Comparison of ENCODE assay signal across 24 mouse cellular contexts in genomic region chr4:108026193-108026592, GRCm38 (mm10). TPM values are rescaled to one million over a fixed set of nuclear protein-coding genes. Genes with fewer than 3 reads are reported as not detected.
DNase-seq lines count a peak whose midpoint lies in the region; ATAC-seq and TF ChIP-seq lines count a peak whose summit lies in the region.
"Had no signal": no experiment of that assay in that cellular context is flagged by ENCODE, and none has a peak within 500 bp of the region (broad histone marks: within the 10 kb centered on the region; RNA-seq: fewer than 3 reads in every experiment).

No protein-coding gene starts in this region.

- WGBS in heart, embryonic 10.5 days: 21% methylated on average over 3 of the region's 3 CpGs
- 39% methylated on average over 3 of the region's 3 CpGs for WGBS in stomach, embryonic 15.5 days
- 43% methylated on average over 3 of the region's 3 CpGs for WGBS in stomach, postnatal 0 days
- 14% methylated on average over 3 of the region's 3 CpGs for WGBS in liver, embryonic 13.5 days (ENCODE audit: insufficient replicate concordance)
- 32% methylated on average over 3 of the region's 3 CpGs for WGBS in hindbrain, embryonic 11.5 days

- no peak for TF ChIP-seq CTCF in stomach, postnatal 0 days (IDR thresholded peaks at IDR 0.05; ENCODE audit: low read depth)

- H3K4me3 ChIP-seq in heart, embryonic 10.5 days: no peak overlapping the region
- no peak overlapping the region for H3K4me3 ChIP-seq in stomach, embryonic 15.5 days (replicated peaks)
- no peak overlapping the region for H3K4me3 ChIP-seq in stomach, postnatal 0 days (ENCODE audit: low read depth, low read length)
- no peak overlapping the region for H3K4me3 ChIP-seq in liver, embryonic 13.5 days (replicated peaks)
- H3K4me3 ChIP-seq in hindbrain, embryonic 11.5 days (ENCODE audit: low read depth, low read length): no peak overlapping the region
- H3K4me3 ChIP-seq: forebrain, embryonic 12.5 days; gastrocnemius, adult 2 months; hindbrain, embryonic 12.5 days; limb, embryonic 12.5 days had no signal

- peak; percentile 33; the same call in 1 of the 2 replicates for ATAC-seq in stomach, embryonic 15.5 days (ENCODE audit: insufficient read depth, low FRiP score, low read depth)
- ATAC-seq in stomach, postnatal 0 days (ENCODE audit: low FRiP score, low TSS enrichment): no peak
- peak; percentile 87 for ATAC-seq in liver, embryonic 13.5 days (ENCODE audit: low read depth)
- ATAC-seq in hindbrain, embryonic 11.5 days (ENCODE audit: low FRiP score): no peak
- ATAC-seq: CD4-positive, CD25-positive, alpha-beta regulatory T cell, adult 4 months had no signal

- intact Hi-C loops in heart, postnatal 36 days (cut with DNase I): no loop called here

- H3K4me1 ChIP-seq in heart, embryonic 10.5 days: peaks cover 43% of the 10 kb centered on the region
- H3K4me1 ChIP-seq in stomach, embryonic 15.5 days: peaks cover 11% of the 10 kb centered on the region
- 0 out of 2 replicates have a peak, but pooled peaks cover under 1% of the 10 kb centered on the region for H3K4me1 ChIP-seq in stomach, postnatal 0 days (replicated peaks; ENCODE audit: control insufficient read depth, insufficient read depth)
- H3K4me1 ChIP-seq in liver, embryonic 13.5 days (replicated peaks): peaks cover 45% of the 10 kb centered on the region
- peaks cover 1% of the 10 kb centered on the region; the same call in 1 of the 2 replicates for H3K4me1 ChIP-seq in hindbrain, embryonic 11.5 days (replicated peaks; ENCODE audit: control insufficient read depth, insufficient read depth, low read length)

- no peak overlapping the region for H3K4me2 ChIP-seq in stomach, embryonic 15.5 days
- H3K4me2 ChIP-seq in stomach, postnatal 0 days (replicated peaks; ENCODE audit: low read depth): no peak overlapping the region
- peak overlapping the region; percentile 60 for H3K4me2 ChIP-seq in liver, embryonic 13.5 days
- H3K4me2 ChIP-seq in hindbrain, embryonic 11.5 days (replicated peaks; ENCODE audit: low read depth, low read length): no peak overlapping the region
- H3K4me2 ChIP-seq: hindbrain, embryonic 12.5 days had no signal

- 0 out of 2 replicates have a peak overlapping the region, but pooled peaks have one; percentile 37 for H3K27ac ChIP-seq in heart, embryonic 10.5 days
- H3K27ac ChIP-seq in stomach, embryonic 15.5 days: no peak overlapping the region
- H3K27ac ChIP-seq in stomach, postnatal 0 days (replicated peaks): no peak overlapping the region
- peak overlapping the region; percentile 57 for H3K27ac ChIP-seq in liver, embryonic 13.5 days
- H3K27ac ChIP-seq in hindbrain, embryonic 11.5 days (ENCODE audit: low read depth, low read length): no peak overlapping the region
- H3K27ac ChIP-seq: forebrain, embryonic 12.5 days; gastrocnemius, adult 2 months; hindbrain, embryonic 12.5 days; limb, embryonic 12.5 days had no signal

- no peak overlapping the region for H3K9ac ChIP-seq in stomach, embryonic 15.5 days
- no peak overlapping the region for H3K9ac ChIP-seq in stomach, postnatal 0 days (ENCODE audit: low read length)
- H3K9ac ChIP-seq in liver, embryonic 13.5 days: no peak overlapping the region
- no peak overlapping the region for H3K9ac ChIP-seq in hindbrain, embryonic 11.5 days (ENCODE audit: low read depth, low read length)
- H3K9ac ChIP-seq: forebrain, embryonic 12.5 days; hindbrain, embryonic 12.5 days; lung, embryonic 14.5 days had no signal

- DNase-seq in heart, embryonic 10.5 days (ENCODE audit: low spot score): no peak
- no peak for DNase-seq in heart, postnatal 36 days
- DNase-seq in stomach, postnatal 0 days (ENCODE audit: low spot score): no peak
- peak; percentile 51 for DNase-seq in liver, embryonic 13.5 days
- no peak for DNase-seq in hindbrain, embryonic 11.5 days (ENCODE audit: low spot score)
- DNase-seq in cerebellum, postnatal 4 days (ENCODE audit: low spot score in 2 of 2): no peak
- DNase-seq: cerebellum, adult 9-11 months; embryo, embryonic 11 days; gastrocnemius, adult 2 months; heart, adult 11 months; kidney, adult 9 months; layer of hippocampus, adult 9-11 months; lung, embryonic 14.5 days; lung, postnatal 36 days; retina, postnatal 1 day; thymus, postnatal 14 days had no signal

- no peaks in the 10 kb centered on the region for H3K36me3 ChIP-seq in heart, embryonic 10.5 days
- no peaks in the 10 kb centered on the region for H3K36me3 ChIP-seq in stomach, embryonic 15.5 days
- no peaks in the 10 kb centered on the region for H3K36me3 ChIP-seq in stomach, postnatal 0 days (ENCODE audit: control insufficient read depth, insufficient read depth, low read length)
- H3K36me3 ChIP-seq in liver, embryonic 13.5 days: no peaks in the 10 kb centered on the region
- no peaks in the 10 kb centered on the region for H3K36me3 ChIP-seq in hindbrain, embryonic 11.5 days (ENCODE audit: control insufficient read depth, insufficient read depth, low read length)
- H3K36me3 ChIP-seq: forebrain, embryonic 12.5 days; hindbrain, embryonic 12.5 days; limb, embryonic 12.5 days had no signal

- H3K27me3 ChIP-seq in heart, embryonic 10.5 days (ENCODE audit: insufficient read depth, poor library complexity, severe bottlenecking): peaks cover 58% of the 10 kb centered on the region
- H3K27me3 ChIP-seq in stomach, embryonic 15.5 days (replicated peaks): peaks cover 14% of the 10 kb centered on the region
- peaks cover 3% of the 10 kb centered on the region; the same call in 1 of the 2 replicates for H3K27me3 ChIP-seq in stomach, postnatal 0 days (ENCODE audit: control insufficient read depth, insufficient read depth, low read length)
- peaks cover 29% of the 10 kb centered on the region for H3K27me3 ChIP-seq in liver, embryonic 13.5 days
- H3K27me3 ChIP-seq in hindbrain, embryonic 11.5 days (ENCODE audit: control insufficient read depth, insufficient read depth, low read length): peaks cover 15% of the 10 kb centered on the region

- no peak for TF ChIP-seq EP300 in stomach, postnatal 0 days (optimal IDR thresholded peaks at IDR 0.05)

- no peaks in the 10 kb centered on the region for H3K9me3 ChIP-seq in heart, embryonic 10.5 days
- no peaks in the 10 kb centered on the region for H3K9me3 ChIP-seq in stomach, embryonic 15.5 days
- H3K9me3 ChIP-seq in stomach, postnatal 0 days (ENCODE audit: control insufficient read depth, low read length): no peaks in the 10 kb centered on the region
- no peaks in the 10 kb centered on the region for H3K9me3 ChIP-seq in liver, embryonic 13.5 days (replicated peaks)
- no peaks in the 10 kb centered on the region for H3K9me3 ChIP-seq in hindbrain, embryonic 11.5 days (ENCODE audit: control insufficient read depth, low read length)
- H3K9me3 ChIP-seq: forebrain, embryonic 12.5 days; hindbrain, embryonic 12.5 days; limb, embryonic 12.5 days had no signal

RNA-seq across cellular contexts. Expression of gene Slc1a7, which starts 58.1 kb away (rescaled TPM):
- not detected in 2 replicates for polyA plus RNA-seq in heart, embryonic 10.5 days (2016; fragmentation: Nextera tagmentation; extraction: Ambion mirVana)
- total RNA-seq in heart, postnatal 36 days (2021): under 1 TPM; 0.27 to 0.33 TPM
- polyA plus RNA-seq in stomach, embryonic 15.5 days (2015; fragmentation: Nextera tagmentation; extraction: Ambion mirVana): 0.08 and 0.21 TPM in 2 replicates
- polyA plus RNA-seq in stomach, postnatal 0 days (2015; fragmentation: Nextera tagmentation; extraction: Ambion mirVana): 0.07 and 0.10 TPM in 2 replicates
- polyA plus RNA-seq in liver, embryonic 13.5 days (2015; fragmentation: Nextera tagmentation; extraction: Ambion mirVana): not detected in 2 replicates
- not detected in 2 replicates for polyA plus RNA-seq in hindbrain, embryonic 11.5 days (2014; fragmentation: Nextera tagmentation; extraction: Ambion mirVana)
- total RNA-seq: megakaryocyte-erythroid progenitor cell, adult 5-6 weeks; midbrain, postnatal 0 days had no signal
- polyA plus RNA-seq: CD4-positive, CD25-positive, alpha-beta regulatory T cell, adult 4 months; forebrain, embryonic 12.5 days; heart, embryonic 16.5 days; hindbrain, embryonic 12.5 days; limb, embryonic 12.5 days had no signal

Comparison
In these comparisons a context has a peak if more than half of its experiments do, and no peak if none do; other contexts are left out.
1. ATAC-seq: peak in stomach, embryonic 15.5 days (single experiment) and liver, embryonic 13.5 days (single experiment); none in stomach, postnatal 0 days (single experiment) and hindbrain, embryonic 11.5 days (single experiment).
2. H3K27ac ChIP-seq: peak in heart, embryonic 10.5 days (single experiment) and liver, embryonic 13.5 days (single experiment); none in stomach, embryonic 15.5 days (single experiment), stomach, postnatal 0 days (single experiment) and hindbrain, embryonic 11.5 days (single experiment).